Mouse (Mus musculus) kidney, adult 2 months (tissue): ENCODE measurements around the gene Gm21188.
"Not testable (repeated sequence)": the region's sequence is repeated elsewhere in the genome, so short reads cannot be mapped to it uniquely, and the experiment has no call there.

Experiments used
- CTCF ChIP-seq: fragments of 200-500 bp; conservative IDR thresholded peaks from 2 replicates; pipeline ENCODE4 v1.5.1; 2011; ENCODE audit warnings: low read depth, mild to moderate bottlenecking, control low read depth, low read length, moderate library complexity, mixed read lengths; ENCODE audit not compliant: insufficient read depth, insufficient read length
- POLR2A ChIP-seq: fragments of 200-500 bp; IDR thresholded peaks from one replicate; pipeline ENCODE4 v1.6.1; 2011; ENCODE audit warnings: low read depth, low read length, control low read depth

- not testable (repeated sequence) for TF ChIP-seq CTCF, POLR2A
Measured at GRCm38 (mm10) chr13:120027368-120027767, 24.6 kb downstream of the Gm21188 start.
